Mouse (Mus musculus) myocyte (in vitro differentiated cells): ENCODE measurements around the gene Gm20715. TPM values are rescaled to one million over a fixed set of nuclear protein-coding genes. Genes with fewer than 3 reads are reported as not detected.

Experiments
- H3K27me3 ChIP-seq: one replicate; pipeline ENCODE4 v1.6.1; 2011; ENCODE audit not compliant: control insufficient read depth, insufficient read depth, insufficient read length
- H3K36me3 ChIP-seq: one replicate; pipeline ENCODE4 v1.6.1; 2011; ENCODE audit not compliant: control insufficient read depth, insufficient read depth
- H3K4me2 ChIP-seq: one replicate; pipeline ENCODE4 v1.6.1; 2011; ENCODE audit warnings: low read depth, control low read depth
- H3K4me3 ChIP-seq: one replicate; pipeline ENCODE4 v1.5.1; 2011; ENCODE audit warnings: mild to moderate bottlenecking, control low read depth, moderate library complexity
- H3K79me2 ChIP-seq: one replicate; pipeline ENCODE4 v1.6.1; 2011; ENCODE audit not compliant: control insufficient read depth, insufficient read depth
- H3ac ChIP-seq: one replicate; pipeline ENCODE4 v1.6.1; 2011; ENCODE audit not compliant: control insufficient read depth, insufficient read length
- CEBPB ChIP-seq: IDR thresholded peaks from 2 replicates; pipeline ENCODE4 v1.6.1; 2011; ENCODE audit warnings: mild to moderate bottlenecking, moderate library complexity; ENCODE audit not compliant: poor library complexity, insufficient read depth, severe bottlenecking
- E2F4 ChIP-seq: IDR thresholded peaks from one replicate; pipeline ENCODE4 v1.6.1; 2011; ENCODE audit warnings: mild to moderate bottlenecking, control low read depth, moderate library complexity; ENCODE audit not compliant: insufficient read depth
- MAX ChIP-seq: IDR thresholded peaks from one replicate; pipeline ENCODE4 v1.6.1; 2011; ENCODE audit warnings: low read depth, mild to moderate bottlenecking, control low read depth
- MYOD1 ChIP-seq, 3 experiments: IDR thresholded peaks; one replicate each; pipeline ENCODE4 v1.6.1; 2011; ENCODE audit warnings: control low read depth in 2 of 3, low read depth in 2 of 3, mild to moderate bottlenecking in 2 of 3, moderate library complexity in 1 of 3; ENCODE audit not compliant: insufficient read length in 2 of 3, control insufficient read depth in 1 of 3
- MYOG ChIP-seq, 3 experiments: IDR thresholded peaks; one replicate each; pipeline ENCODE4 v1.6.1; 2011; ENCODE audit warnings: control low read depth in 2 of 3, low read depth in 2 of 3, mild to moderate bottlenecking in 2 of 3; ENCODE audit not compliant: insufficient read length in 2 of 3, control insufficient read depth in 1 of 3, insufficient read depth in 1 of 3
- POLR2A ChIP-seq: IDR thresholded peaks from one replicate; pipeline ENCODE4 v1.6.1; 2011; ENCODE audit warnings: low read depth, mild to moderate bottlenecking, control low read depth, moderate library complexity; ENCODE audit not compliant: insufficient read length
- POLR2AphosphoS2 ChIP-seq: IDR thresholded peaks from one replicate; pipeline ENCODE4 v1.6.1; 2011; ENCODE audit warnings: low read depth, control low read depth; ENCODE audit not compliant: insufficient read length
- REST ChIP-seq: IDR thresholded peaks from one replicate; pipeline ENCODE4 v1.6.1; 2011; ENCODE audit warnings: mild to moderate bottlenecking, control low read depth, moderate library complexity; ENCODE audit not compliant: insufficient read depth, insufficient read length
- SRF ChIP-seq: IDR thresholded peaks from one replicate; pipeline ENCODE4 v1.6.1; 2011; ENCODE audit warnings: low read depth; ENCODE audit not compliant: control insufficient read depth, insufficient read length
- TCF12 ChIP-seq: IDR thresholded peaks from one replicate; pipeline ENCODE4 v1.6.1; 2011; ENCODE audit warnings: mild to moderate bottlenecking, control low read depth; ENCODE audit not compliant: poor library complexity, insufficient read depth, severe bottlenecking
- TCF3 ChIP-seq: IDR thresholded peaks from one replicate; pipeline ENCODE4 v1.6.1; 2011; ENCODE audit warnings: low read depth, control low read depth; ENCODE audit not compliant: insufficient read length
- USF1 ChIP-seq: IDR thresholded peaks from one replicate; pipeline ENCODE4 v1.6.1; 2011; ENCODE audit warnings: low read depth, mild to moderate bottlenecking, control low read depth, moderate library complexity
- polyA plus RNA-seq: library from polyadenylated mRNA; unstranded; fragments of >200 nt; fragmentation: generic; extraction: Trizol; gene quantifications from one replicate; pipeline ENCODE4 v1.2.1, GENCODE M21; 2012; ENCODE audit warnings: missing spikeins

Gene Gm20715
- polyA plus RNA-seq, 1 experiment = not detected

GRCm38 (mm10) chr7:6415442-6415787, 5.3 kb downstream of the Gm20715 start:
- no peak overlapping the region for H3K4me3 ChIP-seq
- no peaks in the 10 kb centered on the region for H3K27me3 ChIP-seq
- TF ChIP-seq POLR2A (no peak), SRF (no peak), POLR2AphosphoS2 (no peak), REST (no peak), TCF12 (no peak), MYOD1 (IDR thresholded peaks at IDR 0.05; ENCODE audit: control insufficient read depth in 1 of 3, insufficient read length in 2 of 3, low read depth in 2 of 3) (no peak), CEBPB (no peak), E2F4 (no peak), MAX (no peak), USF1 (no peak), TCF3 (no peak), MYOG (IDR thresholded peaks at IDR 0.05; ENCODE audit: control insufficient read depth in 1 of 3, insufficient read depth in 1 of 3, insufficient read length in 2 of 3, low read depth in 2 of 3) (no peak)
- no peaks in the 10 kb centered on the region for H3K79me2 ChIP-seq
- H3K36me3 ChIP-seq = no peaks in the 10 kb centered on the region
- H3ac ChIP-seq = no peak overlapping the region
- H3K4me2 ChIP-seq = no peak overlapping the region

GRCm38 (mm10) chr7:6419894-6420293, 9.8 kb downstream of the Gm20715 start:
- no peaks in the 10 kb centered on the region for H3K27me3 ChIP-seq
- H3K79me2 ChIP-seq = no peaks in the 10 kb centered on the region
- H3K36me3 ChIP-seq = no peaks in the 10 kb centered on the region
- no peak overlapping the region for H3ac ChIP-seq
- H3K4me3 ChIP-seq = no peak overlapping the region
- H3K4me2 ChIP-seq = no peak overlapping the region
- no peak for TF ChIP-seq MAX
- TF ChIP-seq POLR2A = no peak
- no peak for TF ChIP-seq MYOD1 (IDR thresholded peaks at IDR 0.05; ENCODE audit: control insufficient read depth in 1 of 3, insufficient read length in 2 of 3, low read depth in 2 of 3)
- no peak for TF ChIP-seq TCF12
- TF ChIP-seq SRF = no peak
- no peak for TF ChIP-seq USF1
- TF ChIP-seq POLR2AphosphoS2 = no peak
- no peak for TF ChIP-seq MYOG (IDR thresholded peaks at IDR 0.05; ENCODE audit: control insufficient read depth in 1 of 3, insufficient read depth in 1 of 3, insufficient read length in 2 of 3, low read depth in 2 of 3)

GRCm38 (mm10) chr7:6429381-6429780, 19.3 kb downstream of the Gm20715 start:
- TF ChIP-seq MYOD1 (IDR thresholded peaks at IDR 0.05; ENCODE audit: control insufficient read depth in 1 of 3, insufficient read length in 2 of 3, low read depth in 2 of 3) = no peak
- TF ChIP-seq POLR2A = no peak
- TF ChIP-seq MYOG (IDR thresholded peaks at IDR 0.05; ENCODE audit: control insufficient read depth in 1 of 3, insufficient read depth in 1 of 3, insufficient read length in 2 of 3, low read depth in 2 of 3) = no peak
- no peak for TF ChIP-seq CEBPB
- no peak for TF ChIP-seq MAX
- TF ChIP-seq E2F4 = no peak
- no peak for TF ChIP-seq TCF3
- TF ChIP-seq SRF = no peak
- no peak for TF ChIP-seq REST
- TF ChIP-seq TCF12 = no peak
- TF ChIP-seq POLR2AphosphoS2 = no peak
- TF ChIP-seq USF1 = no peak
- no peak overlapping the region for H3K4me2 ChIP-seq
- H3K27me3 ChIP-seq = no peaks in the 10 kb centered on the region
- H3K36me3 ChIP-seq = no peaks in the 10 kb centered on the region
- no peaks in the 10 kb centered on the region for H3K79me2 ChIP-seq
- H3ac ChIP-seq = no peak overlapping the region
- H3K4me3 ChIP-seq = no peak overlapping the region

GRCm38 (mm10) chr7:6430342-6430741, 20.3 kb downstream of the Gm20715 start:
- no peaks in the 10 kb centered on the region for H3K79me2 ChIP-seq
- no peaks in the 10 kb centered on the region for H3K27me3 ChIP-seq
- H3K36me3 ChIP-seq = no peaks in the 10 kb centered on the region
- H3ac ChIP-seq = no peak overlapping the region
- no peak for TF ChIP-seq TCF12
- no peak for TF ChIP-seq USF1
- no peak for TF ChIP-seq SRF
- TF ChIP-seq POLR2A = no peak
- no peak for TF ChIP-seq TCF3
- no peak for TF ChIP-seq REST
- TF ChIP-seq MYOG (IDR thresholded peaks at IDR 0.05; ENCODE audit: control insufficient read depth in 1 of 3, insufficient read depth in 1 of 3, insufficient read length in 2 of 3, low read depth in 2 of 3) = no peak
- TF ChIP-seq E2F4 = no peak
- TF ChIP-seq MYOD1 (IDR thresholded peaks at IDR 0.05; ENCODE audit: control insufficient read depth in 1 of 3, insufficient read length in 2 of 3, low read depth in 2 of 3) = no peak
- TF ChIP-seq POLR2AphosphoS2 = no peak
- TF ChIP-seq MAX = no peak
- no peak for TF ChIP-seq CEBPB
- no peak overlapping the region for H3K4me2 ChIP-seq
- H3K4me3 ChIP-seq = no peak overlapping the region

- no peaks in the 10 kb centered on the region for H3K79me2 ChIP-seq
- no peak within 1 kb of the TSS for H3K4me3 ChIP-seq
- H3K4me2 ChIP-seq = no peak within 1 kb of the TSS
- H3ac ChIP-seq = no peak within 1 kb of the TSS
- TF ChIP-seq MAX (no peak), USF1 (no peak), POLR2A (no peak), TCF3 (no peak), REST (no peak), SRF (no peak)
- H3K27me3 ChIP-seq = no peaks in the 10 kb centered on the region
- H3K36me3 ChIP-seq = no peaks in the 10 kb centered on the region
Measured at GRCm38 (mm10) chr7:6438388-6438787, 28.3 kb downstream of the Gm20715 start, which contains the start of gene Olfr1344. Gene Olfr1344, plus strand, starts transcription at chr7:6438688.
